Mouse (Mus musculus): ENCODE measurements around the gene Spaca3.

DNA sequence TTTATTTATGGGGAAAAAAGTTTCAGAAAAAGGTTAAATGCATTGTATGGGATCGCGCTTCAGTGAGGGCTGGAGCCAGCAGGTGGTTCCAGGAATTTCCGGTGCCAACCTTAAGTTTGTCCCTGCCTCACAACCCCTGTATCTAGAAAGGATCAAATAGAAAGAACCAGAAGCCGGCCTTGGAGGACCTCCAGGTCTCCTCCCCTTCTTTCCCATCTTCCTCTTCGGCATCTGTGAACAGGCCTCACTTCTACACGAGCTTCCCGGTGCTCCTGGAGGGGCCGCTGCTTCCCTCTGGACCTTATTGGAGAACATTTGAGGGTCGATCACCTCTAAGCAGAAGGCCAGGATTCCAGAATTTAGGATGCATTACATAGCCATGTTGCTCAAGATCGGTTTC is 45.3 kb downstream of the Spaca3 start:
- TF ChIP-seq CTCF (conservative IDR thresholded peaks at IDR 0.05; ENCODE audit: low read length) (no peak), POU5F1 (IDR thresholded peaks at IDR 0.05; ENCODE audit: borderline replicate concordance, low read length) (no peak)
